Mouse (Mus musculus): ENCODE data around the gene Glce. TPM values are rescaled to one million over a fixed set of nuclear protein-coding genes. Genes with fewer than 3 reads are reported as not detected.

Gene Glce
- polyA plus RNA-seq, 1 experiment from 2014 or later, result 19.5 TPM

- H3K4me1 ChIP-seq, result no peaks in the 10 kb centered on the region
- no peak overlapping the region for H3K9ac ChIP-seq
- H3K4me2 ChIP-seq, result no peak overlapping the region
- no peak for ATAC-seq (replicated peaks)
- H3K27me3 ChIP-seq (replicated peaks), result no peaks in the 10 kb centered on the region
- H3K36me3 ChIP-seq (replicated peaks), result no peaks in the 10 kb centered on the region
- H3K27ac ChIP-seq, result no peak overlapping the region
- 86% methylated on average over 2 of the region's 2 CpGs for WGBS
- no peak overlapping the region for H3K4me3 ChIP-seq
- no peaks in the 10 kb centered on the region for H3K9me3 ChIP-seq
Measured at GRCm38 (mm10) chr9:62056206-62056605, 66.2 kb downstream of the Glce start.

GRCm38 (mm10) chr9:62050801-62051200 is 71.7 kb downstream of the Glce start:
- Histone ChIP-seq H3K9me3 (no peaks in the 10 kb centered on the region), H3K36me3 (replicated peaks) (no peaks in the 10 kb centered on the region), H3K4me2 (no peak overlapping the region), H3K4me3 (no peak overlapping the region), H3K27ac (no peak overlapping the region), H3K27me3 (replicated peaks) (no peaks in the 10 kb centered on the region), H3K9ac (no peak overlapping the region), H3K4me1 (no peaks in the 10 kb centered on the region)
- WGBS, result 41% methylated on average over 4 of the region's 4 CpGs
- ATAC-seq (replicated peaks), result no peak

GRCm38 (mm10) chr9:62049166-62049565 is 73.3 kb downstream of the Glce start:
- no peak overlapping the region for H3K4me2 ChIP-seq
- no peaks in the 10 kb centered on the region for H3K36me3 ChIP-seq (replicated peaks)
- no peaks in the 10 kb centered on the region for H3K27me3 ChIP-seq (replicated peaks)
- WGBS, result 56% methylated on average over 8 of the region's 8 CpGs
- H3K27ac ChIP-seq, result no peak overlapping the region
- no peak overlapping the region for H3K9ac ChIP-seq
- H3K4me1 ChIP-seq, result no peaks in the 10 kb centered on the region
- no peaks in the 10 kb centered on the region for H3K9me3 ChIP-seq
- H3K4me3 ChIP-seq, result no peak overlapping the region
- ATAC-seq (replicated peaks), result no peak

- Histone ChIP-seq H3K9me3 (no peaks in the 10 kb centered on the region), H3K36me3 (replicated peaks) (no peaks in the 10 kb centered on the region), H3K27me3 (replicated peaks) (no peaks in the 10 kb centered on the region), H3K4me1 (peaks cover 3% of the 10 kb centered on the region), H3K9ac (no peak overlapping the region), H3K4me3 (no peak overlapping the region), H3K27ac (no peak overlapping the region), H3K4me2 (no peak overlapping the region)
- ATAC-seq (replicated peaks), result no peak
- 85% methylated on average over 3 of the region's 3 CpGs for WGBS
Measured at GRCm38 (mm10) chr9:62042167-62042566, 80.3 kb downstream of the Glce start.

- 0 out of 2 replicates have a peak, but pooled peaks have one; percentile 67 for ATAC-seq (replicated peaks)
Measured at GRCm38 (mm10) chr9:62040008-62040608, 82.3 kb downstream of the Glce start.

GRCm38 (mm10) chr9:62035806-62036205 is 86.6 kb downstream of the Glce start:
- Histone ChIP-seq H3K9me3 (no peaks in the 10 kb centered on the region), H3K27me3 (replicated peaks) (no peaks in the 10 kb centered on the region), H3K4me2 (no peak overlapping the region), H3K36me3 (replicated peaks) (no peaks in the 10 kb centered on the region), H3K27ac (no peak overlapping the region), H3K4me1 (peaks cover 3% of the 10 kb centered on the region), H3K9ac (no peak overlapping the region), H3K4me3 (no peak overlapping the region)
- no peak for ATAC-seq (replicated peaks)
- WGBS, result 82% methylated on average over 1 of the region's 1 CpGs

More at GRCm38 (mm10) chr9:62040008-62040608, 82.3 kb downstream of the Glce start:
- H3K9me3 ChIP-seq, result no peaks in the 10 kb centered on the region
- WGBS, result 3% methylated on average over 20 of the region's 20 CpGs
- H3K9ac ChIP-seq, result no peak overlapping the region
- no peak overlapping the region for H3K27ac ChIP-seq
- peak overlapping the region; percentile 40 for H3K4me2 ChIP-seq
- H3K27me3 ChIP-seq (replicated peaks), result no peaks in the 10 kb centered on the region
- peaks cover 3% of the 10 kb centered on the region for H3K4me1 ChIP-seq
- no peaks in the 10 kb centered on the region for H3K36me3 ChIP-seq (replicated peaks)
- H3K4me3 ChIP-seq, result 0 out of 2 replicates have a peak overlapping the region, but pooled peaks have one; percentile 8

GRCm38 (mm10) chr9:62032206-62032605 is 90.2 kb downstream of the Glce start:
- no peak for ATAC-seq (replicated peaks)
- Histone ChIP-seq H3K27me3 (replicated peaks) (peaks cover 2% of the 10 kb centered on the region), H3K4me2 (no peak overlapping the region), H3K36me3 (replicated peaks) (no peaks in the 10 kb centered on the region), H3K9ac (no peak overlapping the region), H3K9me3 (no peaks in the 10 kb centered on the region), H3K4me3 (no peak overlapping the region), H3K4me1 (no peaks in the 10 kb centered on the region), H3K27ac (no peak overlapping the region)
- 81% methylated on average over 3 of the region's 3 CpGs for WGBS

- no peaks in the 10 kb centered on the region for H3K9me3 ChIP-seq
- H3K4me3 ChIP-seq, result no peak overlapping the region
- no peak overlapping the region for H3K4me2 ChIP-seq
- H3K27me3 ChIP-seq (replicated peaks), result peaks cover 18% of the 10 kb centered on the region
- WGBS, result 48% methylated on average over 3 of the region's 3 CpGs
- no peak for ATAC-seq (replicated peaks)
- H3K9ac ChIP-seq, result no peak overlapping the region
- no peak overlapping the region for H3K27ac ChIP-seq
- no peaks in the 10 kb centered on the region for H3K36me3 ChIP-seq (replicated peaks)
- H3K4me1 ChIP-seq, result peaks cover 7% of the 10 kb centered on the region
Measured at GRCm38 (mm10) chr9:62028072-62028471, 94.4 kb downstream of the Glce start.

GRCm38 (mm10) chr9:62026600-62026999 is 95.9 kb downstream of the Glce start, which contains the start of gene Paqr5:
Gene Paqr5, minus strand, starts transcription at chr9:62026856.
- Histone ChIP-seq H3K27me3 (replicated peaks) (peaks cover 18% of the 10 kb centered on the region), H3K4me2 (peak within 1 kb of the TSS; percentile 52), H3K9ac (no peak within 1 kb of the TSS), H3K4me1 (peaks cover 7% of the 10 kb centered on the region), H3K27ac (no peak within 1 kb of the TSS), H3K4me3 (peak within 1 kb of the TSS; percentile 27), H3K36me3 (replicated peaks) (no peaks in the 10 kb centered on the region), H3K9me3 (no peaks in the 10 kb centered on the region)
- under 1% methylated on average over 31 of the region's 32 CpGs for WGBS
- ATAC-seq (replicated peaks), result no peak

- H3K4me3 ChIP-seq, result no peak overlapping the region
- H3K4me1 ChIP-seq, result peaks cover 7% of the 10 kb centered on the region
- 35% methylated on average over 5 of the region's 5 CpGs for WGBS
- no peak for ATAC-seq (replicated peaks)
- H3K27ac ChIP-seq, result no peak overlapping the region
- H3K27me3 ChIP-seq (replicated peaks), result peaks cover 18% of the 10 kb centered on the region
- no peaks in the 10 kb centered on the region for H3K9me3 ChIP-seq
- H3K36me3 ChIP-seq (replicated peaks), result no peaks in the 10 kb centered on the region
- H3K4me2 ChIP-seq, result no peak overlapping the region
- no peak overlapping the region for H3K9ac ChIP-seq
Measured at GRCm38 (mm10) chr9:62025056-62025455, 97.4 kb downstream of the Glce start.

GRCm38 (mm10) chr9:62023879-62024278 is 98.6 kb downstream of the Glce start:
- WGBS, result 63% methylated on average over 4 of the region's 4 CpGs

GRCm38 (mm10) chr9:62022961-62023680 is 99.3 kb downstream of the Glce start:
- Histone ChIP-seq H3K4me3 (no peak overlapping the region), H3K4me2 (no peak overlapping the region), H3K9me3 (no peaks in the 10 kb centered on the region), H3K9ac (no peak overlapping the region), H3K36me3 (replicated peaks) (no peaks in the 10 kb centered on the region), H3K27me3 (replicated peaks) (peaks cover 18% of the 10 kb centered on the region), H3K4me1 (peaks cover 7% of the 10 kb centered on the region), H3K27ac (no peak overlapping the region)
- 88% methylated on average over 6 of the region's 6 CpGs for WGBS
- no peak for ATAC-seq (replicated peaks)

More at GRCm38 (mm10) chr9:62023879-62024278, 98.6 kb downstream of the Glce start:
- Histone ChIP-seq H3K27ac (no peak overlapping the region), H3K4me1 (peaks cover 7% of the 10 kb centered on the region), H3K4me3 (no peak overlapping the region), H3K36me3 (replicated peaks) (no peaks in the 10 kb centered on the region), H3K9me3 (no peaks in the 10 kb centered on the region), H3K9ac (no peak overlapping the region), H3K27me3 (replicated peaks) (peaks cover 18% of the 10 kb centered on the region), H3K4me2 (no peak overlapping the region)
- no peak for ATAC-seq (replicated peaks)

Data from midbrain, embryonic 15.5 days (tissue).